Mouse (Mus musculus): ENCODE data around the gene Lrp2. TPM values are rescaled to one million over a fixed set of nuclear protein-coding genes. Genes with fewer than 3 reads are reported as not detected.

Lrp2 gene
- polyA plus RNA-seq, 1 experiment from 2014 or later: 1.6 TPM

DNA sequence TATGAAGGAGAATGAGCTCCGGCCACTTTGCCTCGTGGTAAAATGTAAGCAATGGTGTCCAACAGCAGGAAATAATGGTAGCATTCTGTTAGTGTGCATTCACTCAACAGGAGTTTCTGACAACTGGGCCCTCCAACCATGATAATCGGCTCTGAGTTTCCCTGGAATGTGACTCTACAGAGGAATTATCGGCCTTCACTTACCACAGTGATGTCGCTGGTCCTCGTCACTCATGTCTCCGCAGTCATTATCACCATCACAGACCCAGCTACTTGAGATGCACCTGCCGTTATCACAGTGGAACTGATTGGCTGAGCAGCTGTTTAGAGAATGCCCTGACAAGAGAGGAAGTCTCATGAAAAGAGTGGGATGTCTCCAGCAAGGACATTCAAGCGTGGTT is 110.7 kb downstream of the Lrp2 start:
- WGBS: 81% methylated on average over 9 of the region's 9 CpGs
- no peak overlapping the region for H3K4me2 ChIP-seq (ENCODE audit: low read length)

GRCm38 (mm10) chr2:69471837-69472236 is 114.0 kb downstream of the Lrp2 start:
- H3K27me3 ChIP-seq (replicated peaks; ENCODE audit: control insufficient read depth, insufficient read depth, low read length): no peaks in the 10 kb centered on the region
- H3K36me3 ChIP-seq (ENCODE audit: control insufficient read depth, insufficient read depth, low read length): no peaks in the 10 kb centered on the region
- H3K4me3 ChIP-seq (ENCODE audit: low read depth, low read length): no peak overlapping the region
- H3K9me3 ChIP-seq (ENCODE audit: control insufficient read depth, low read length): no peaks in the 10 kb centered on the region
- DNase-seq (ENCODE audit: low spot score) (no peak), ATAC-seq (replicated peaks; ENCODE audit: low FRiP score, low TSS enrichment, low read depth) (no peak)
- WGBS: 85% methylated on average over 4 of the region's 4 CpGs
- no peaks in the 10 kb centered on the region for H3K4me1 ChIP-seq (replicated peaks; ENCODE audit: control insufficient read depth, insufficient read depth, low read length)
- no peak overlapping the region for H3K27ac ChIP-seq (ENCODE audit: low read depth)
- no peak overlapping the region for H3K4me2 ChIP-seq (ENCODE audit: low read length)
- H3K9ac ChIP-seq (ENCODE audit: low read length): no peak overlapping the region

More for the DNA sequence above, 110.7 kb downstream of the Lrp2 start:
- H3K9ac ChIP-seq (ENCODE audit: low read length): no peak overlapping the region
- H3K4me1 ChIP-seq (replicated peaks; ENCODE audit: control insufficient read depth, insufficient read depth, low read length): no peaks in the 10 kb centered on the region
- no peak overlapping the region for H3K4me3 ChIP-seq (ENCODE audit: low read depth, low read length)
- H3K27me3 ChIP-seq (replicated peaks; ENCODE audit: control insufficient read depth, insufficient read depth, low read length): no peaks in the 10 kb centered on the region
- ATAC-seq (replicated peaks; ENCODE audit: low FRiP score, low TSS enrichment, low read depth) (no peak), DNase-seq (ENCODE audit: low spot score) (no peak)
- H3K36me3 ChIP-seq (ENCODE audit: control insufficient read depth, insufficient read depth, low read length): no peaks in the 10 kb centered on the region
- no peak overlapping the region for H3K27ac ChIP-seq (ENCODE audit: low read depth)
- no peaks in the 10 kb centered on the region for H3K9me3 ChIP-seq (ENCODE audit: control insufficient read depth, low read length)

DNA sequence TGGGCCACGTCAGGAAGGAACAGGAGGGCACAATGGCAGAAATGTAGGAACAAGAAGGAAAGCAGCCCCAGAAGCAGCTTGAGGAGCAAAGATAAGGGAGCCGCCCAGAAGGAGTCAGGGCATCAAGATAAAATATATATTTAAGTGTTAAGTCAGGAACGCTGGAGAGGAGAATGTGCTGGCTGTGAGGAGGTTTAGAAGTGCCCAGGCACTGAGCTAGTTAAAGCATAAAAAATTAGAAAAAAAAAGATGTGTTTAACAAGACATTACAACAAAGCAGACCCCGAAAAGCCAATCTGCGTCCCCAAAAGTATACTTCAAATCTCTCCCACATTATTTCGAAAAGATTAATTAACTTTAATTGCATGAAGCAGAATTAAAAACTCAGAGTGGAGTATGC is 122.3 kb downstream of the Lrp2 start:
- Histone ChIP-seq H3K9ac (ENCODE audit: low read length) (no peak overlapping the region), H3K36me3 (ENCODE audit: control insufficient read depth, insufficient read depth, low read length) (no peaks in the 10 kb centered on the region), H3K27me3 (replicated peaks; ENCODE audit: control insufficient read depth, insufficient read depth, low read length) (no peaks in the 10 kb centered on the region), H3K27ac (ENCODE audit: low read depth) (no peak overlapping the region), H3K4me3 (ENCODE audit: low read depth, low read length) (no peak overlapping the region), H3K4me2 (ENCODE audit: low read length) (no peak overlapping the region), H3K9me3 (ENCODE audit: control insufficient read depth, low read length) (no peaks in the 10 kb centered on the region), H3K4me1 (replicated peaks; ENCODE audit: control insufficient read depth, insufficient read depth, low read length) (no peaks in the 10 kb centered on the region)
- no peak for DNase-seq (ENCODE audit: low spot score)
- no peak for ATAC-seq (replicated peaks; ENCODE audit: low FRiP score, low TSS enrichment, low read depth)
- WGBS: 78% methylated on average over 6 of the region's 6 CpGs

DNA sequence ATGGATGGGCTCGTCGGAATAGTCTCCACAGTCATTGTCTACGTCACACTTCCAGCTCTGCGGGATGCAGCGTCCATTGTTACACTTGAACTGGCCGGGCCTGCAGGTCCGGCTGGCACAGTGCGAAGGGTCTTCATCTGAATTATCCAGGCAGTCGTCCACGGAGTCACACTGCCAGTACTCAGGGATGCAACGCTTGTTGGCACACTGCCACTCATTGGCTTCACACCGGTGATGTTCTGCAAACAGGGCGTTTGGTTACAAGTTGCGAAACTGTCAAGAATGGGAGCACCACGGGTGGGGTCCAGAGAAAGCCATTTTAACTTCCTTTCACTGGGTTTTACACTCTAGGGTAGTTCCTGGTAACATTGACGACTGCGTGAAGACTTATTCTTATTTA is 126.4 kb downstream of the Lrp2 start:
- 95% methylated on average over 17 of the region's 17 CpGs for WGBS
- DNase-seq (ENCODE audit: low spot score): no peak
- H3K4me3 ChIP-seq (ENCODE audit: low read depth, low read length): no peak overlapping the region
- no peaks in the 10 kb centered on the region for H3K4me1 ChIP-seq (replicated peaks; ENCODE audit: control insufficient read depth, insufficient read depth, low read length)
- H3K9ac ChIP-seq (ENCODE audit: low read length): no peak overlapping the region
- H3K27ac ChIP-seq (ENCODE audit: low read depth): no peak overlapping the region
- H3K4me2 ChIP-seq (ENCODE audit: low read length): no peak overlapping the region
- no peaks in the 10 kb centered on the region for H3K27me3 ChIP-seq (replicated peaks; ENCODE audit: control insufficient read depth, insufficient read depth, low read length)
- ATAC-seq (replicated peaks; ENCODE audit: low FRiP score, low TSS enrichment, low read depth): no peak
- H3K36me3 ChIP-seq (ENCODE audit: control insufficient read depth, insufficient read depth, low read length): no peaks in the 10 kb centered on the region
- H3K9me3 ChIP-seq (ENCODE audit: control insufficient read depth, low read length): no peaks in the 10 kb centered on the region

DNA sequence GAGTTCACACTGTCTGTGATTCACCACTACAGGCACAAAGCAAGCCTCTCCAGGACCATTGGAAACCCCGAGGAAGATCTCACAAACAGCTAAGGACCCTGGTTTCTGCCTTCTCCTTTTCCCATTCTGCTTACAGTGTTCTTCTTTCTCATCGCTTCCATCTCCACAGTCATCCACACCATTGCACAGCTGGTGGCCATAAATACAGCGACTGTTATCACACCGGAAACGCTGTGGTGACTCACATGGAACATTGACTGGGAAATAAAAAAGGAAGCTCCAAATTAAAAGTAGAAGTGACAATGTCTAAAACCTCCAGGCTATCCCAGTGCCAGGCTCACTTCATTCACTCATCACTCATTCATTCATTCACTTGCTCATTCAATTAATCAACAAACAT is 134.7 kb downstream of the Lrp2 start:
- DNase-seq (ENCODE audit: low spot score) (no peak), ATAC-seq (replicated peaks; ENCODE audit: low FRiP score, low TSS enrichment, low read depth) (no peak)
- H3K4me3 ChIP-seq (ENCODE audit: low read depth, low read length): no peak overlapping the region
- H3K36me3 ChIP-seq (ENCODE audit: control insufficient read depth, insufficient read depth, low read length): no peaks in the 10 kb centered on the region
- H3K4me1 ChIP-seq (replicated peaks; ENCODE audit: control insufficient read depth, insufficient read depth, low read length): no peaks in the 10 kb centered on the region
- no peaks in the 10 kb centered on the region for H3K27me3 ChIP-seq (replicated peaks; ENCODE audit: control insufficient read depth, insufficient read depth, low read length)
- H3K4me2 ChIP-seq (ENCODE audit: low read length): no peak overlapping the region
- H3K9ac ChIP-seq (ENCODE audit: low read length): no peak overlapping the region
- 91% methylated on average over 5 of the region's 5 CpGs for WGBS
- no peak overlapping the region for H3K27ac ChIP-seq (ENCODE audit: low read depth)
- no peaks in the 10 kb centered on the region for H3K9me3 ChIP-seq (ENCODE audit: control insufficient read depth, low read length)

- 85% methylated on average over 4 of the region's 4 CpGs for WGBS
Measured at GRCm38 (mm10) chr2:69448581-69448980, 137.3 kb downstream of the Lrp2 start.

DNA sequence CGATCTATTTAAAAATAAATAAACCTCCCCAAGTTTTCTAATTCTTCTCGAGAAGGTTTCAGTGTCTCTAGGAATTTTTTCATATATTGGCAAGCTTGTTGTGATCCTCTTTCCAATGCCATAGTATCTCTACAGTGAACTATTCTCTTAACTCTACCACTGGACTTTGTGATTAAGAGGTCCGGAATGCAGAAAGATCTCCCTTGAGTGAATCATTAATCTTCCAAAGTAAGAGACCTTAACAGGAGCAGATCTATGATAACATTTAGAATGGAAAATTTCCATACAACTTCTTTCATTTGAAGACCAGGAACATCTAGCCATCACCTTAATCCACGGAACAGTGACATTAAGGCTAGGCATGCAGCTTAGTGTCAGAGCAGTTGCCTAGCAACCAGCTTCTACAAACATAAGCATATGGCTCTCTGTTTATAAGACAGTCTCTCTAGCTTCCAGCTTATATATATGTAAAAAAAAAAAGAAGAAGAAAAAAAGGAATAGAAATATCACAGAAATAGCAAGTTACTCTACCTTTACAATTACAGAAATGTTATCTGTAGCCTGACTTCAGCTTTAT is 139.9 kb downstream of the Lrp2 start:
- H3K4me2 ChIP-seq (ENCODE audit: low read length): no peak overlapping the region
- no peak for ATAC-seq (replicated peaks; ENCODE audit: low FRiP score, low TSS enrichment, low read depth)
- H3K27me3 ChIP-seq (replicated peaks; ENCODE audit: control insufficient read depth, insufficient read depth, low read length): no peaks in the 10 kb centered on the region
- WGBS: 51% methylated on average over 4 of the region's 4 CpGs
- H3K9ac ChIP-seq (ENCODE audit: low read length): no peak overlapping the region
- H3K9me3 ChIP-seq (ENCODE audit: control insufficient read depth, low read length): no peaks in the 10 kb centered on the region
- no peaks in the 10 kb centered on the region for H3K36me3 ChIP-seq (ENCODE audit: control insufficient read depth, insufficient read depth, low read length)
- no peak overlapping the region for H3K4me3 ChIP-seq (ENCODE audit: low read depth, low read length)
- no peak overlapping the region for H3K27ac ChIP-seq (ENCODE audit: low read depth)
- no peaks in the 10 kb centered on the region for H3K4me1 ChIP-seq (replicated peaks; ENCODE audit: control insufficient read depth, insufficient read depth, low read length)
- no peak for DNase-seq (ENCODE audit: low spot score)

More at GRCm38 (mm10) chr2:69448581-69448980, 137.3 kb downstream of the Lrp2 start:
- no peak overlapping the region for H3K4me3 ChIP-seq (ENCODE audit: low read depth, low read length)
- ATAC-seq (replicated peaks; ENCODE audit: low FRiP score, low TSS enrichment, low read depth) (no peak), DNase-seq (ENCODE audit: low spot score) (no peak)
- H3K4me1 ChIP-seq (replicated peaks; ENCODE audit: control insufficient read depth, insufficient read depth, low read length): no peaks in the 10 kb centered on the region
- no peak overlapping the region for H3K27ac ChIP-seq (ENCODE audit: low read depth)
- no peak overlapping the region for H3K9ac ChIP-seq (ENCODE audit: low read length)
- H3K36me3 ChIP-seq (ENCODE audit: control insufficient read depth, insufficient read depth, low read length): no peaks in the 10 kb centered on the region
- H3K9me3 ChIP-seq (ENCODE audit: control insufficient read depth, low read length): no peaks in the 10 kb centered on the region
- no peaks in the 10 kb centered on the region for H3K27me3 ChIP-seq (replicated peaks; ENCODE audit: control insufficient read depth, insufficient read depth, low read length)
- no peak overlapping the region for H3K4me2 ChIP-seq (ENCODE audit: low read length)

GRCm38 (mm10) chr2:69441656-69442055 is 144.2 kb downstream of the Lrp2 start:
- Histone ChIP-seq H3K4me1 (replicated peaks; ENCODE audit: control insufficient read depth, insufficient read depth, low read length) (no peaks in the 10 kb centered on the region), H3K36me3 (ENCODE audit: control insufficient read depth, insufficient read depth, low read length) (no peaks in the 10 kb centered on the region), H3K27me3 (replicated peaks; ENCODE audit: control insufficient read depth, insufficient read depth, low read length) (no peaks in the 10 kb centered on the region), H3K9me3 (ENCODE audit: control insufficient read depth, low read length) (no peaks in the 10 kb centered on the region), H3K9ac (ENCODE audit: low read length) (no peak overlapping the region), H3K4me3 (ENCODE audit: low read depth, low read length) (no peak overlapping the region), H3K4me2 (ENCODE audit: low read length) (no peak overlapping the region), H3K27ac (ENCODE audit: low read depth) (no peak overlapping the region)
- ATAC-seq (replicated peaks; ENCODE audit: low FRiP score, low TSS enrichment, low read depth) (no peak), DNase-seq (ENCODE audit: low spot score) (no peak)
- WGBS: 52% methylated on average over 3 of the region's 3 CpGs

DNA sequence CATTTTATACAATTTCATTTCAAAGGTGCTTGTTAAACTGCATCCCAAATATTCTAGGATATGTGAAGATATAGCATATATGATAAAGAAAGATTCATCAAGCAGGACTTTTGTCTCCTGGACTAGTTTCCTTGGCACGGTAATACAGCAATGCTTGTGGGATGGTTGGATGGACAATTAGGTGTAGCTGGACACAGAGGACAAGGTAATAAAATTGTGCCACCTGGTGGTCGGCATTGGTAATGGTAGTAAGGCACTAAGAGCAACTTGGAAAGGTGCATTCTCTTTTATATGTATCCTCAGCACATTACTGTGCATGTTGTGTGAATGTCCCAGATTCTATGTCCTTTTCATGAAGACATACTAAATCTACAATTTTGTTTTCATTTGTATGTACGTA is 157.7 kb downstream of the Lrp2 start:
- ATAC-seq (replicated peaks; ENCODE audit: low FRiP score, low TSS enrichment, low read depth): no peak
- no peak overlapping the region for H3K27ac ChIP-seq (ENCODE audit: low read depth)
- H3K4me1 ChIP-seq (replicated peaks; ENCODE audit: control insufficient read depth, insufficient read depth, low read length): no peaks in the 10 kb centered on the region
- no peaks in the 10 kb centered on the region for H3K36me3 ChIP-seq (ENCODE audit: control insufficient read depth, insufficient read depth, low read length)
- WGBS: 29% methylated on average over 3 of the region's 3 CpGs
- peak; percentile 89 for DNase-seq (ENCODE audit: low spot score)
- no peak overlapping the region for H3K4me3 ChIP-seq (ENCODE audit: low read depth, low read length)
- no peak overlapping the region for H3K9ac ChIP-seq (ENCODE audit: low read length)
- no peaks in the 10 kb centered on the region for H3K9me3 ChIP-seq (ENCODE audit: control insufficient read depth, low read length)
- no peak overlapping the region for H3K4me2 ChIP-seq (ENCODE audit: low read length)
- H3K27me3 ChIP-seq (replicated peaks; ENCODE audit: control insufficient read depth, insufficient read depth, low read length): no peaks in the 10 kb centered on the region

All from intestine, embryonic 14.5 days (tissue).